Mouse (Mus musculus): Measurements from ENCODE around the gene Trim41. TPM values are rescaled to one million over a fixed set of nuclear protein-coding genes. Genes with fewer than 3 reads are reported as not detected.
"Not testable (repeated sequence)": the region's sequence is repeated elsewhere in the genome, so short reads cannot be mapped to it uniquely, and the experiment has no call there.

The Trim41 gene
- 1 to 10 TPM; 2.0 to 3.7 TPM for polyA plus RNA-seq (2017; shearing (Covaris generic))

GRCm38 (mm10) chr11:48816800-48817665 is at the start of gene Trim41:
Trim41 (minus strand) TSS chr11:48817353.
- peak; percentile 88 for ATAC-seq

GRCm38 (mm10) chr11:48866481-48866880 is 49.3 kb upstream of the Trim41 start:
- no peak for ATAC-seq

GRCm38 (mm10) chr11:48863808-48864207 is 46.7 kb upstream of the Trim41 start:
- no peak for ATAC-seq

GRCm38 (mm10) chr11:48862784-48863319 is 45.7 kb upstream of the Trim41 start:
- ATAC-seq, result no peak

GRCm38 (mm10) chr11:48859014-48859413 is 41.9 kb upstream of the Trim41 start:
- ATAC-seq, result peak; percentile 24

GRCm38 (mm10) chr11:48853474-48854180 is 36.5 kb upstream of the Trim41 start:
- peak; percentile 53 for ATAC-seq

- peak; percentile 0 for ATAC-seq
These were observed 35.7 kb upstream of the Trim41 start for GRCm38 (mm10) chr11:48852624-48853473.

- no peak for ATAC-seq
These were observed 35.0 kb upstream of the Trim41 start for GRCm38 (mm10) chr11:48852190-48852589.

- no peak for ATAC-seq
These were observed 34.3 kb upstream of the Trim41 start for GRCm38 (mm10) chr11:48851270-48851995.

- no peak for ATAC-seq
These were observed 33.1 kb upstream of the Trim41 start for GRCm38 (mm10) chr11:48850240-48850639.

- no peak for ATAC-seq
These were observed 29.7 kb upstream of the Trim41 start for GRCm38 (mm10) chr11:48846881-48847280.

GRCm38 (mm10) chr11:48846362-48846761 is 29.2 kb upstream of the Trim41 start:
- ATAC-seq, result not testable (repeated sequence)

- no peak for ATAC-seq
These were observed 28.2 kb upstream of the Trim41 start for GRCm38 (mm10) chr11:48845244-48845815.

GRCm38 (mm10) chr11:48844309-48844708 is 27.2 kb upstream of the Trim41 start:
- ATAC-seq, result no peak

GRCm38 (mm10) chr11:48843202-48843601 is 26.0 kb upstream of the Trim41 start:
- ATAC-seq, result no peak

GRCm38 (mm10) chr11:48842378-48842792 is 25.2 kb upstream of the Trim41 start:
- ATAC-seq, result peak; percentile 32

GRCm38 (mm10) chr11:48841213-48841612 is 24.1 kb upstream of the Trim41 start:
- no peak for ATAC-seq

GRCm38 (mm10) chr11:48840805-48841204 is 23.7 kb upstream of the Trim41 start:
- ATAC-seq, result no peak

GRCm38 (mm10) chr11:48838879-48839680 is 21.9 kb upstream of the Trim41 start:
- ATAC-seq, result no peak

- ATAC-seq, result peak; percentile 19
These were observed 21.1 kb upstream of the Trim41 start for GRCm38 (mm10) chr11:48838181-48838797.
